Mouse (Mus musculus) cerebellum, postnatal 4 days (tissue): ENCODE results near the gene Nras.

Source experiments
- DNase-seq, 2 experiments: peaks; one replicate each; pipeline ENCODE4 v3.0.0; 2022; ENCODE audit warnings: low spot score in 2 of 2, mixed read lengths in 1 of 2

Gene Nras

GRCm38 (mm10) chr3:103098662-103099061 is 40.6 kb downstream of the Nras start:
- no peak for DNase-seq

- no peak for DNase-seq
Observed at GRCm38 (mm10) chr3:103099667-103100066, 41.6 kb downstream of the Nras start.

- no peak for DNase-seq
Observed at GRCm38 (mm10) chr3:103100735-103101134, 42.6 kb downstream of the Nras start.

- DNase-seq, result no peak
Observed at GRCm38 (mm10) chr3:103101194-103101593, 43.1 kb downstream of the Nras start.

GRCm38 (mm10) chr3:103101909-103102308 is 43.8 kb downstream of the Nras start:
- no peak for DNase-seq

GRCm38 (mm10) chr3:103102454-103103390 is 44.6 kb downstream of the Nras start, which contains the start of gene Dennd2c:
Gene Dennd2c (plus strand): TSS chr3:103102604.
- peak; percentile 64 to 75 for DNase-seq

GRCm38 (mm10) chr3:103107565-103108240 is 49.6 kb downstream of the Nras start:
- no peak for DNase-seq

GRCm38 (mm10) chr3:103112216-103112615 is 54.1 kb downstream of the Nras start:
- no peak for DNase-seq
